Mouse (Mus musculus) heart, adult 18-20 months (tissue): ENCODE measurements at regions not wholly inside any gene's neighbourhood (a gene's known extent, or its start where the extent isn't known, plus 50 kb on each side); places are given as distances from the start of the nearest gene placed in this dataset.

Source experiments
- DNase-seq, 2 experiments: peaks; one replicate each; pipeline ENCODE4 v3.0.0; 2021 to 2022; ENCODE audit warnings: mixed read lengths in 1 of 2

GRCm38 (mm10) chr6:14044654-14045053 is 173.3 kb upstream of the 2610001J05Rik start:
- no peak for DNase-seq

- DNase-seq, result no peak
Measured at GRCm38 (mm10) chr6:14025898-14026297, 154.6 kb upstream of the 2610001J05Rik start.

GRCm38 (mm10) chr6:14018928-14019327 is 147.6 kb upstream of the 2610001J05Rik start:
- DNase-seq, result no peak

- no peak for DNase-seq
Measured at GRCm38 (mm10) chr6:13982606-13983389, 111.5 kb upstream of the 2610001J05Rik start.

GRCm38 (mm10) chr6:13974710-13975506 is 103.6 kb upstream of the 2610001J05Rik start:
- no peak for DNase-seq

GRCm38 (mm10) chr6:13964471-13964870 is 93.2 kb upstream of the 2610001J05Rik start:
- DNase-seq, result no peak

GRCm38 (mm10) chr6:13964013-13964412 is 92.7 kb upstream of the 2610001J05Rik start:
- no peak for DNase-seq

- DNase-seq, result no peak
Measured at GRCm38 (mm10) chr6:13949640-13950039, 78.3 kb upstream of the 2610001J05Rik start.

- DNase-seq, result no peak
Measured at GRCm38 (mm10) chr6:13920809-13921760, 49.8 kb upstream of the 2610001J05Rik start.
